Mouse (Mus musculus) lung, embryonic 14.5 days (tissue): Measurements from ENCODE around the gene Shisa8. TPM values are rescaled to one million over a fixed set of nuclear protein-coding genes. Genes with fewer than 3 reads are reported as not detected.
A peak's percentile ranks its signal among the peaks of the same experiment; 100 is the strongest.

ENCODE experiments used
- ATAC-seq: fragments of 200-750 bp; cut with Nextera tagmentation; 2 replicates; pipeline ENCODE4 v1.8.0; 2017; ENCODE audit warnings: mild to moderate bottlenecking, moderate TSS enrichment, moderate library complexity; ENCODE audit not compliant: insufficient read depth
- DNase-seq: peaks from one replicate; pipeline ENCODE4 v3.0.0-alpha.2; 2015
- H3K27ac ChIP-seq: fragments of 300-500 bp; sonication (generic); 2 replicates; pipeline ENCODE4 v1.5.1; 2014; ENCODE audit warnings: low read depth, mild to moderate bottlenecking, moderate library complexity
- H3K27me3 ChIP-seq: fragments of 300-500 bp; sonication (generic); 2 replicates; pipeline ENCODE4 v1.6.1; 2014; ENCODE audit warnings: low read length, control low read depth; ENCODE audit not compliant: insufficient read depth
- H3K36me3 ChIP-seq: fragments of 300-500 bp; sonication (generic); 2 replicates; pipeline ENCODE4 v1.6.1; 2014; ENCODE audit warnings: control low read depth; ENCODE audit not compliant: insufficient read depth
- H3K4me1 ChIP-seq: fragments of 300-500 bp; sonication (generic); 2 replicates; pipeline ENCODE4 v1.6.1; 2014; ENCODE audit warnings: antibody characterized with exemption, control low read depth; ENCODE audit not compliant: insufficient read depth
- H3K4me2 ChIP-seq: fragments of 300-500 bp; sonication (generic); 2 replicates; pipeline ENCODE4 v1.6.1; 2014; ENCODE audit warnings: mild to moderate bottlenecking
- H3K4me3 ChIP-seq: fragments of 300-500 bp; sonication (generic); 2 replicates; pipeline ENCODE4 v1.5.1; 2014; ENCODE audit warnings: low read depth, low read length
- H3K9ac ChIP-seq: fragments of 300-500 bp; sonication (generic); 2 replicates; pipeline ENCODE4 v1.6.1; 2014
- H3K9me3 ChIP-seq: fragments of 300-500 bp; sonication (generic); 2 replicates; pipeline ENCODE4 v1.6.1; 2016; ENCODE audit warnings: low read depth, low read length, control low read depth
- CTCF ChIP-seq: IDR thresholded peaks from 2 replicates; pipeline ENCODE4 v1.5.1; 2016; ENCODE audit warnings: antibody characterized with exemption, low read depth
- WGBS: fragments of 180-500 bp; shearing (Covaris S2); extraction: QIAGEN DNeasy Blood & Tissue Kit; methylation state at CpG from one replicate; pipeline ENCODE4 v1.1.7; 2014; 5-methylcytosine and 5-hydroxymethylcytosine counted together
- polyA plus RNA-seq: library from polyadenylated mRNA; unstranded; fragments of >200 nt; fragmentation: Nextera tagmentation; extraction: Ambion mirVana; gene quantifications from 2 replicates; pipeline ENCODE4 v1.2.1, GENCODE M21; 2014

Gene Shisa8
- polyA plus RNA-seq, 1 experiment from 2014 or later = 0.20 TPM

DNA sequence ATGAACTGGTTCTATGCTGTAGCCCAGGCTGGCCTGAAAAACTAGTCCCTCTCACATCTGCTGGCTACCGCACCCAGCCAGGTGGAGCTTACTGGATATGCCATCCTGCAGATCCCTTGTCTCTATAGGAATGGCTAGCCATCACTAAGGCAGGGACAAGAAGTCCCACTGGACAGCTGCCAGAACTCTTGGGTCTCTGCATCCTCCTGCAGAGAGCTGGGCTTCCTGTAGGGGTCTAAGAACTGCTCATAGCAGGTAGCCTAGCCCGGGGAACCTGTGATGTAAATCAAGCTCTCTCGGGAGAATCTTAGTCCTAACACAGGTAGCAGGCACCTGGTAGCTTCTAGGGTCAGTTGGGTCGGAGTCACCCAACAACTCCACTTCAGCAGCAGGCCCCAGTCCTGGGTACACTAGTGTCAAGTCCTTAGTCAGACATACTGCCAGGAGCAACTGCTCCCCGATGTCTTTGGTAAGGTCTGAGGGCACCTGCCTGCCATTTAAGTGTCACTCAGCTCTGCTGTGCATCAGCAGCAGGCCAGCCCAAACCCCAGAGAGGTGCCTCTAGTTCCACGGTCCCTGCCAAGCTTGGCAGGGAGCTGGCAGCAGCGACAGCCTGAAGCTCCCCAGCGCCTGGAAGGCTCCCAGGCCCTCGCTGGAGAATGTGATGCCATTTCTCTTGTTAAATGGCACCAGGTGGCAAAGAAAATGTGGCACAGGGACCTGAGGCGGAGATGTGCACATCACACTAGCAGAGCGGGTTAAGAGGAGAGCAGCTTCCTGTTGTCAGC is 19.2 kb upstream of the Shisa8 start:
- no peak overlapping the region for H3K4me3 ChIP-seq
- DNase-seq (peak; percentile 63), ATAC-seq (no peak)
- H3K4me1 ChIP-seq = no peaks in the 10 kb centered on the region
- H3K9me3 ChIP-seq = no peaks in the 10 kb centered on the region
- WGBS = 61% methylated on average over 11 of the region's 11 CpGs
- no peak overlapping the region for H3K27ac ChIP-seq
- H3K27me3 ChIP-seq = no peaks in the 10 kb centered on the region
- H3K36me3 ChIP-seq = peaks cover 7% of the 10 kb centered on the region; the same call in 1 of the 2 replicates
- H3K9ac ChIP-seq = no peak overlapping the region
- no peak overlapping the region for H3K4me2 ChIP-seq
- TF ChIP-seq CTCF = no peak

GRCm38 (mm10) chr15:82231100-82231499 is 18.5 kb upstream of the Shisa8 start:
- Histone ChIP-seq H3K9ac (no peak overlapping the region), H3K27me3 (no peaks in the 10 kb centered on the region), H3K4me3 (no peak overlapping the region), H3K4me2 (no peak overlapping the region), H3K36me3 (peaks cover 6% of the 10 kb centered on the region; the same call in 1 of the 2 replicates), H3K9me3 (no peaks in the 10 kb centered on the region), H3K27ac (no peak overlapping the region), H3K4me1 (no peaks in the 10 kb centered on the region)
- ATAC-seq (no peak), DNase-seq (no peak)
- no peak for TF ChIP-seq CTCF
- WGBS = 66% methylated on average over 4 of the region's 4 CpGs

GRCm38 (mm10) chr15:82230098-82230611 is 17.5 kb upstream of the Shisa8 start:
- 66% methylated on average over 6 of the region's 6 CpGs for WGBS
- H3K4me3 ChIP-seq = no peak overlapping the region
- no peaks in the 10 kb centered on the region for H3K4me1 ChIP-seq
- peaks cover 2% of the 10 kb centered on the region; the same call in 1 of the 2 replicates for H3K27me3 ChIP-seq
- no peak overlapping the region for H3K9ac ChIP-seq
- TF ChIP-seq CTCF = no peak
- H3K27ac ChIP-seq = no peak overlapping the region
- no peak overlapping the region for H3K4me2 ChIP-seq
- ATAC-seq = no peak
- no peak for DNase-seq
- no peaks in the 10 kb centered on the region for H3K9me3 ChIP-seq
- H3K36me3 ChIP-seq = peaks cover 6% of the 10 kb centered on the region; the same call in 1 of the 2 replicates

- Histone ChIP-seq H3K9ac (no peak overlapping the region), H3K9me3 (no peaks in the 10 kb centered on the region), H3K4me3 (no peak overlapping the region), H3K27ac (peak overlapping the region; percentile 32; the same call in 1 of the 2 replicates), H3K4me2 (no peak overlapping the region), H3K27me3 (peaks cover 8% of the 10 kb centered on the region), H3K36me3 (peaks cover 6% of the 10 kb centered on the region; the same call in 1 of the 2 replicates), H3K4me1 (no peaks in the 10 kb centered on the region)
- no peak for DNase-seq
- 39% methylated on average over 11 of the region's 11 CpGs for WGBS
- ATAC-seq = peak; percentile 32; the same call in 1 of the 2 replicates
- no peak for TF ChIP-seq CTCF
These were observed 17.0 kb upstream of the Shisa8 start for GRCm38 (mm10) chr15:82229542-82230045.

GRCm38 (mm10) chr15:82225769-82226168 is 13.2 kb upstream of the Shisa8 start:
- ATAC-seq (no peak), DNase-seq (no peak)
- Histone ChIP-seq H3K4me1 (peaks cover 4% of the 10 kb centered on the region; the same call in 1 of the 2 replicates), H3K4me2 (no peak overlapping the region), H3K36me3 (no peaks in the 10 kb centered on the region), H3K4me3 (no peak overlapping the region), H3K9me3 (no peaks in the 10 kb centered on the region), H3K27ac (no peak overlapping the region), H3K9ac (no peak overlapping the region), H3K27me3 (peaks cover 29% of the 10 kb centered on the region)
- 89% methylated on average over 5 of the region's 5 CpGs for WGBS
- TF ChIP-seq CTCF = no peak

DNA sequence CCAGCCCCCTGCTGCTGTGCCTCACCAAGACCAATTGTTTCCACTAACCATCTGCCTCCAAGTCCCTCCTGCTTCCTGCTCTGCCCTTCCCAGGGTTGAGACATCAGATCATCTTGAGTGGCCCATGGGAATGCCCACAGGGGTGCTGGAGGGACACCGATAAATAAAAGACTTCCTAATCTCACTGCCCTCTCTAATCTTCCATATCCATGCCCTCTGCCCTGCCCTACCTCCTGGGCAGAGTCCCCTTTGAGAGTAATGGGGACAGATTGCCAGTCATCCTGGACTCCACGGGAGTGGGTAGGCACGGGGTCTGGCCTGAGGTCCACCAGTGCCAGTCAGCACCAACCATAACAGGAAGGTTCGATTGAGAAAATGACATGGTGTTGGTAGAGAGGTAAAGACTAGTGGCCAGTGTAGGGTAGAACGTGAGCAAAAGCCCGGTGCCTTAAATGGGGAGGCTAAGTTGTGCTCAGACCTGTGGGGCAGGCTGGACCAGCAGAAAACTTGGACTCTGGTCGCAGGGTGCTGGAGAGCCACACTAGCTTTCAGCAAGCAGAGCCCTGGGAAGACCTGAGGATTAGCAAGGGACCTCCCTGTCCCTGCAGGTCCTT is 12.1 kb upstream of the Shisa8 start:
- no peaks in the 10 kb centered on the region for H3K9me3 ChIP-seq
- H3K4me2 ChIP-seq = peak overlapping the region; percentile 65
- H3K27ac ChIP-seq = no peak overlapping the region
- H3K36me3 ChIP-seq = no peaks in the 10 kb centered on the region
- peaks cover 4% of the 10 kb centered on the region; the same call in 1 of the 2 replicates for H3K4me1 ChIP-seq
- ATAC-seq (peak; percentile 6; the same call in 1 of the 2 replicates), DNase-seq (no peak)
- WGBS = 36% methylated on average over 7 of the region's 7 CpGs
- no peak for TF ChIP-seq CTCF
- peaks cover 31% of the 10 kb centered on the region for H3K27me3 ChIP-seq
- peak overlapping the region; percentile 30 for H3K4me3 ChIP-seq
- no peak overlapping the region for H3K9ac ChIP-seq
